Mouse (Mus musculus): ENCODE measurements around the gene Crybb2. TPM values are rescaled to one million over a fixed set of nuclear protein-coding genes. Genes with fewer than 3 reads are reported as not detected.

The Crybb2 gene
- total RNA-seq, 2 experiments from 2014 or later: not detected

- ATAC-seq (replicated peaks; ENCODE audit: poor library complexity, severe bottlenecking): peak; percentile 30; the same call in 1 of the 2 replicates
Measured at GRCm38 (mm10) chr5:113035094-113036047, 34.5 kb downstream of the Crybb2 start.

- no peak for ATAC-seq (replicated peaks; ENCODE audit: poor library complexity, severe bottlenecking)
Measured at GRCm38 (mm10) chr5:113031201-113031754, 38.6 kb downstream of the Crybb2 start.

DNA sequence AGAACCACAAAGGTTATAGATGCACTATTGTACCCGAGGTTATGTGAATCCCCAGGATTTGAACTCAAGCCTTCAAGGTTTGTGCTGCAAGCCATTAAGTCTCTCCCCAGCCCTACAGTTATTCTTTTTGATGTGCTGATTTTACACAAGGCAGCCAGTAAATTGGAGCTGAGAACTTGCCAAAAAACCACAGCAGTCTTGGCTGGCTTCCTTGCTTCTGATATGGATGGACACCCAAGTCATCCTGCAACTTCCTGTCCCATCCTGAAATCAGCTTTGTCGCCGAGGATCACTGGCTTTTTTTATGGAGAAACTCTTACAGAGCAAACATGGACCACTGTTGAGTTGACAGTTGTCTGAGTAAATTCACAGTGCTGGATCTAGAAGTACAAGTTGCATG is 39.8 kb downstream of the Crybb2 start:
- no peak for ATAC-seq (replicated peaks; ENCODE audit: poor library complexity, severe bottlenecking)

GRCm38 (mm10) chr5:113026706-113027105 is 43.2 kb downstream of the Crybb2 start:
- no peak for ATAC-seq (replicated peaks; ENCODE audit: poor library complexity, severe bottlenecking)

DNA sequence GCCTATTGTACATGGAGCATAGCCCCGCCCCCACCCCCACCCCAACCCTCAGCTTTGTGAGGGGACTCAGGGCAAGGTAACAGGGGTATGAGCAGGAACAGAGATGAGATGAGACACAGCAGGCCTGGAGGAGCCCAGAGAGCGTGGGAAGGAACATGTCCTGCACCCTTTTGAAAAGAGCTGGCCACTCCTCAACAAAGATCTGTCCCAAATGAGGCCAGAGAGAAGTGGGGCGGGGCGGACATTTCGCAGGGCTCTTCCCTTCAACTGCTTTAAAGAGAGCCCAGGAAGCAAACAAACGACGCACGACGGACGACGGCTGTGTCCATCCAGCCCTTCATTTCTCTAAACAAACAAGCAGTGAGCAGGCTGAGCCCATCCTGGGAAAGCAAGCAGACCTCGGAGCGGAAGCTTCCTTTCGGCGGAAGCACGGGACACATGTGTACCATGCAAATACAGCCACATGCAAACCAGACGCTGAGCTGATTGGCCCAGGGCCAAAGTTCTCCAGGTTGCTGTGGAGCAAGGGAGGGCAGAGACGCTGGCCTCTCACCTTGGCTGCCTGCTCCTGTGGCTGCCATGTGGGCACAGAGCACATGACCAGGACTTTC is 45.7 kb downstream of the Crybb2 start:
- ATAC-seq (replicated peaks; ENCODE audit: poor library complexity, severe bottlenecking): peak; percentile 50

DNA sequence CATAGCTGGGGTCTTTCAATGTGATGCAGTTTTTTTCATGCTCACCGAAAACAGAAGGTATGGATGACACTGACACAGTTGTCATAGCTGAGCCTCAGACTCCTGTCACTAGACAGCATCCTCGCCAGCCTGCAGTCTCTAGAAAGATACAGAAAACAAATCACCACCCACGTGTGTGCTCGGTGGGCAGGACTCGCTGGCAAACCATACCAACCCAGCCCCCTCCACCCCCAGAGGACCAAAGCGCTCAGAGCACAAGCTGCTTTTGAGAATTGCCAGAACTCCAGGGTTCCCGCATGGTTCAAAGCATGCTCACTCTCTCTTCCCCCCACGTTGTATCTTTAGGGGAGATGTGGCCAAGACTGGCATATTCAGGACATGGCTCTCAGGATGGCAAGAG is 51.7 kb downstream of the Crybb2 start:
- ATAC-seq (replicated peaks; ENCODE audit: poor library complexity, severe bottlenecking): no peak

DNA sequence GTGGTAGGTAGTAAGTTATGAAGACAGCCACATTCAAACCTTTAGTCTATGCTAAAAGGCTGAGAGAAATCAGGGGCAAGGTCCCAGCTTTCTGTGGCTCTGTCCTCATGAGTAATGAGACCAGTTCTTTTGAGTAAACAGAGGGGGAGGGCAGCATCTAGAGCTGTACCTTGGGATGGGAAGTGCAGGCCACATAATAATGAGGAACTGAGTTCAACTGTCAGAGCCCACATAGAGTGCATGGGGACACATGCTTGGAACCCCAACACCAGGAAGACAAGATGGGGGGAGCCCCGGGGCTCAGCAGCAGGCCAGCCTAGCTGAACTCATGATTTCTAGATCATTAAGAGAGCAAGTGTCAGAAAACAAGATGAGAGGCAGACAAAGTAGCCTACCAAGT is 52.9 kb downstream of the Crybb2 start:
- peak; percentile 67 for ATAC-seq (replicated peaks; ENCODE audit: poor library complexity, severe bottlenecking)

- ATAC-seq (replicated peaks; ENCODE audit: poor library complexity, severe bottlenecking): peak; percentile 66
Measured at GRCm38 (mm10) chr5:113015236-113016061, 54.5 kb downstream of the Crybb2 start, which contains the start of gene Grk3. TSS of gene Grk3 (minus strand) at chr5:113015791.

GRCm38 (mm10) chr5:113014808-113015235 is 55.1 kb downstream of the Crybb2 start:
- no peak for ATAC-seq (replicated peaks; ENCODE audit: poor library complexity, severe bottlenecking)

- ATAC-seq (replicated peaks; ENCODE audit: poor library complexity, severe bottlenecking): no peak
Measured at GRCm38 (mm10) chr5:113014111-113014807, 55.7 kb downstream of the Crybb2 start.

GRCm38 (mm10) chr5:113011926-113012325 is 58.0 kb downstream of the Crybb2 start:
- ATAC-seq (replicated peaks; ENCODE audit: poor library complexity, severe bottlenecking): no peak

DNA sequence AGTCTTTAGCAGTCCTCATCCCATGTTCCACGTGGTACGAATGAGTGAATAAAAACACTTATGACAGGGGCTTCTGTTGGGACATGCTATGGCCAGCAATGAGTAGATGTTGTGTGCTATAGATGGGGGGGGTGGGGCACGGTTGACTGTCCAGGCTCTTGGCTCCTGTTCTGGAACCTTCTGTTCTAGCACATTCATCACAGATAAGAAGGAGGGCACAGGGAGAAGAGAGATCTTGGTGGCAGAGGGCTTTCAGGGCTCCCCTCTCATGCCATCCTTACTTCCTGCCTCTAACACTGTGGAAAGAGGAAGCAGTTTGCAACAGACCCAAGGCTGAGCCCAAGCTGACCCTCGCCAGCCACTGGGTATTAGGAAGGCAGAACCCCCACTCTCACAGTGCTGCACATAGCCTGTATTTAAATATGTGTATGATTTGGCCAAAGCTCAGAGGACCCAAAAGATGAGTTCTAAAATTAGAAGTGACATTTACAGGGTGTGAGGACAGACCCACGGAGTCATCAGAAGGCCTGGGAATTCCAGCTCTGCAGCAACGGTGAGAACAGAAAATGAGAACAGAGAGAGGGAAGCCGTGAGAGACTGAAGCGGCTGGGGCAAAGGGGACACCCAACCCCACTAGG is 60.6 kb downstream of the Crybb2 start:
- peak; percentile 80 for ATAC-seq (replicated peaks; ENCODE audit: poor library complexity, severe bottlenecking)

- no peak for ATAC-seq (replicated peaks; ENCODE audit: poor library complexity, severe bottlenecking)
Measured at GRCm38 (mm10) chr5:113008496-113008895, 61.4 kb downstream of the Crybb2 start.

Other genes with a start within 250 kb of the Crybb2 start
- 0.06 and 0.92 TPM in 2 replicates for gene Myo18b, start 173.8 kb downstream of the Crybb2 start, total RNA-seq (2014; fragmentation: Nextera tagmentation)
- gene Myo18b, start 173.8 kb downstream of the Crybb2 start, total RNA-seq (2017): 1.2 and 1.9 TPM in 2 replicates
- gene Grk3, start 54.3 kb downstream of the Crybb2 start, total RNA-seq (2014; fragmentation: Nextera tagmentation): 30.8 and 39.1 TPM in 2 replicates
- 21.3 and 22.5 TPM in 2 replicates for gene Grk3, start 54.3 kb downstream of the Crybb2 start, total RNA-seq (2017)
- gene Crybb3, start 11.5 kb upstream of the Crybb2 start, total RNA-seq (2014; fragmentation: Nextera tagmentation): not detected in 2 replicates
- not detected in 2 replicates for gene Crybb3, start 11.5 kb upstream of the Crybb2 start, total RNA-seq (2017)
- 3.0 and 4.1 TPM in 2 replicates for gene 2900026A02Rik, start 151.1 kb upstream of the Crybb2 start, total RNA-seq (2014; fragmentation: Nextera tagmentation)
- gene 2900026A02Rik, start 151.1 kb upstream of the Crybb2 start, total RNA-seq (2017): 0.47 and 0.88 TPM in 2 replicates
- not detected in 2 replicates for gene Tmem211, start 156.8 kb upstream of the Crybb2 start, total RNA-seq (2014; fragmentation: Nextera tagmentation)
- not detected in 2 replicates for gene Tmem211, start 156.8 kb upstream of the Crybb2 start, total RNA-seq (2017)
- not detected in 2 replicates for gene Sgsm1, start 240.7 kb upstream of the Crybb2 start, total RNA-seq (2014; fragmentation: Nextera tagmentation)
- 0.22 TPM in 1 of 2 replicates, not detected in the other for gene Sgsm1, start 240.7 kb upstream of the Crybb2 start, total RNA-seq (2017)

All from granulocyte monocyte progenitor cell, adult 5-6 weeks (primary cell).